Mouse (Mus musculus): Measurements from ENCODE around the gene Zfp651.

The Zfp651 gene

DNA sequence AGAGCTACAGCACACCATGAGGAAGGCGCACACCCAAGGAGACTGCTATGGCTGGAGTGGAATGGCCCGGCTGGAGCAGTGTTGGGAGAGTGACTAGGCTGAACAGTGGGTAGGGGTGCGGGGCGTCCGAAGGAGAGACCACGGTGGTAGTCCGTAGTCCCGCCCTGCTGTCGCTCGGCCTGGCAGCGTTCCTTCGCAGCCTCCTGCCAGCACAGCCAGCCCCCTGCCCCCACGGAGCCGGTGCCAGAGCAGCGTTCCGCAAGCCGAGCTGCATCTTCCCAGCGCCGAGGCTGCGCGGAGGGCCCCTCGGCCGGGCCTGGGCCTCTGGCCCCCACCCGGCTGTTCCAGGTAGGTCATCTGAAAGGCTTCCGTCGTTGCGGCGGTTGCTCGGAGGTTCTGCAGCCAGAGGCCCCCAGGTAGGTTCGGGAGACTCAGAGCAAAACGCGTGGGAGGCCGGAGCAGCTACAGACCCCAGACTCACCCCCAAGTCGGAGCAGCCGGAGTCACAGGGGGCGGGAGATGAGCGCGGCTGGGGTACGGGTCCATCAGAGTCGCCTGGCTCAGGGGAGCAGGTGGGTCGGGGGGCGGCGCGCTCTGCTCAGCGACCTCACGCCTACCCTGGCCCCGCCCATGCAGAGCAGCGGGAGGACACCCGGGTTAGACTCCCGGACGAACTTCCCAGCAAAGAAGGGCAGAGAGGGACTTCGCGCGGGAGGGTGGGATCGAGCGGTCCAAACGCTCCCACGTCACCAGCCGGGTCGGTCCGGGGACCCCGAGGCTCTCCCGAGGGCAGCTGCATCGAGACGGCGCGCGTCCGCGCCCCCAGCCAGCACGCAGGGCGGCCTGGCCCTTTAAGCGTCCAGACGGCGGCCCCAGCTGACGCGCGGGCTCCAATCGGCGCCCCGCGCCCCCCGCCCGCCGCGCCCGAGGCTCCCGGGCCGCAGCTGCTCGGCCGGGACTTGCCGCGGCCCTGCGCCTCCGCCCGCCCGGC lies at the start of gene Zfp651:
Gene Zfp651 (plus strand): TSS at position 240 of the 991 bp plus-strand sequence.
- DNase-seq = peak; percentile 77

DNA sequence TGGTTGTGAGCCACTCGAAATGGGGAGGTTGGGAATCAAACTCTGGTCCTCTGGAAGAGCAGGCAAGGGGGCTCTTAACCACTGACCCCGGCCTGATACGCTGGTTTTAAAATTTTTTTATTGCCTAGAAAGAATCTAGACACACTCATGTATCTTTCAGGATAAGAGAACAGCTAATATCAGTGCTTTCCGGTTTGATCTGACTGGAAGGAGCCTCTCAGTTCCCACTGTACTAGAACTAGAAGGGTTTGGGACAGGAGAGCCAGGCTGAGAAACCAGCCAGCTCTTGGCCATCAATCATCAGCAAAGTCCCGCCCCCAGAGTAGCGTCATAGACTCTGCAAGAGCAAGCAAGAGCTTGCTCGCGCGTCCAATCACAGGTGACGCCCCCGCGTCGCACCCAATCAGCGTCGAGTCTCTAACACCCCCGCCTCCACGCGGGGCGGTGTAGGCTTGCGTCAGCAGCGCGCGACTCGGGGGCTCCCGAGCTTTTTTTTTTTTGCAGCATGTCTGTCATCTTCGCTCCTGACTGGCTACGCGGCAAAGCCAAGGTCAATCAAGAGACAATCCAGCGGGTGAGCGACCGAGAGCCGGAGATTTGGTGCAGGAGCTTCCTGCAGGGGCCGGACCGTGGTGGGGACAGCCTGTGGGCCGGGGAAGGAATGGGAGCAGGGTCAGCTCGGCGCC lies 49.1 kb upstream of the Zfp651 start, which contains the start of gene Ss18l2:
Gene Ss18l2 (plus strand): TSS at position 432 of the 686 bp plus-strand sequence.
- DNase-seq = peak; percentile 99

- peak; percentile 53 for DNase-seq
Measured at GRCm38 (mm10) chr9:121710584-121710975, 48.5 kb upstream of the Zfp651 start.

- DNase-seq = no peak
Measured at GRCm38 (mm10) chr9:121717048-121717447, 42.1 kb upstream of the Zfp651 start.

DNA sequence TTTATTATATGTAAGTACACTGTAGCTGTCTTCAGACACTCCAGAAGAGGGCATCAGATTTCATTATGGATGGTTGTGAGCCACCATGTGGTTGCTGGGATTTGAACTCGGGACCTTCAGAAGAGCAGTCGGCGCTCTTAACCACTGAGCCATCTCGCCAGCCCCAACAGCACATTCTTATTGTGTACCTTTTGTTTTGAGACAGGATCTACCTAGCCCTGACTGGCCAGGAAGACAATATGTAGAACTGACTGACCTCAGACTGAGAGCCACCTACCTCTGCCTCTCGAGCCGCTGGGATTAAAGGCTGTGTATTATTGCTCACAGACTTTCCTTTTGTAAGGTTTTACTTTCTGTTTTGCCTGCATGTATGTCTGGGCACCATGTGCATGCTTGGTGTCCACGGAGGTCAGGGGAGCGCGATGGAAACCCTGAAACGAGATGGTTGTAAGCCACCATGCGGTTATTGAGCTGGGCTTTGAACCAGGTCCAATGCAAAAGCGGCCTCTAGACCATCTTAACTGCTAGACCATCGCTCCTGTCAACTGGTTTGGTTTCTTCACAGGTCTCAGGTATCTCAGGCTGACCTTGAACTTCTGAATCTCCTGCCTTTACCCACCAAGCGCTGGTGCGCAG lies 40.9 kb upstream of the Zfp651 start:
- no peak for DNase-seq

GRCm38 (mm10) chr9:121718792-121719318 lies 40.3 kb upstream of the Zfp651 start, which contains the start of gene Nktr:
TSS of gene Nktr (plus strand) at chr9:121719169.
- DNase-seq = peak; percentile 99

- peak; percentile 64 for DNase-seq
Measured at GRCm38 (mm10) chr9:121719347-121720331, 39.5 kb upstream of the Zfp651 start.

DNA sequence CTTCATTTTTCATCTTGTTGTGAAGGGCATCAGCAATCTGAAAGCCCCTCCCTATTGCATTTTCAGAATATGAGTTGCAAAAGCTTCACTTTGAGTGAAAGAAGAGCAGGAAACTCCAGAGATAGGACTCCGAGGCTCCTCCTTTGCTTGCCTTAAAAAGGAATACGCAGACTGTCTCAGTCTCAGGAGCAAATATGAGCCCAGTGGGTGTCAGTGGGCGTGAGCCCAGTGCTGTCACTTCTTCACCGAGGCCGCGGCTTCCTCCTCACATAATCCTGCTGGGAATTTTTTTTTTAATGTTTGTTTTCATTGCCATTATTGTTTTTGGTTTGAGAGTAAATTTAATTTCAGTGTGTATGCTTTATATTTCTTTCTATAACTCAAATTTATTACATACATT lies 18.6 kb upstream of the Zfp651 start:
- no peak for DNase-seq

- DNase-seq = no peak
Measured at GRCm38 (mm10) chr9:121741168-121741567, 18.0 kb upstream of the Zfp651 start.

- DNase-seq = no peak
Measured at GRCm38 (mm10) chr9:121744051-121744450, 15.1 kb upstream of the Zfp651 start.

DNA sequence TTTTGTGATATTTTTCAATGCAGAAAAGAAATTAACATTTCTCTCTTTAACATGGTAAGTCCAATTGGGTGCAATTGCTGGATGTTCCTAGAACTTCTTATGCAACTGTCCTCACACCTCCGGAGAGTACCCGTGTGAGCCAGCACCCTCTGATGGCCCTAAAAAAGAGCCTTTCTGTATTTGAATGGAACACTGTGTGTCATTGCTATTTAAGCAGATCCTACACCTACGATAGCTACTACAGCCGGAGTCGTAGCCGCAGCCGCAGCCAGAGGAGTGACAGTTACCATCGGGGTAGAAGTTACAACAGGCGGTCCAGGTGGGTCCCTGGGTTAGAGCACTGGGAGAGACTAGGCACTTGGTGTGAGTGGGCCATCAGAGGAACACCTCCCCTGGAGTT lies 6.4 kb upstream of the Zfp651 start:
- DNase-seq = no peak

DNA sequence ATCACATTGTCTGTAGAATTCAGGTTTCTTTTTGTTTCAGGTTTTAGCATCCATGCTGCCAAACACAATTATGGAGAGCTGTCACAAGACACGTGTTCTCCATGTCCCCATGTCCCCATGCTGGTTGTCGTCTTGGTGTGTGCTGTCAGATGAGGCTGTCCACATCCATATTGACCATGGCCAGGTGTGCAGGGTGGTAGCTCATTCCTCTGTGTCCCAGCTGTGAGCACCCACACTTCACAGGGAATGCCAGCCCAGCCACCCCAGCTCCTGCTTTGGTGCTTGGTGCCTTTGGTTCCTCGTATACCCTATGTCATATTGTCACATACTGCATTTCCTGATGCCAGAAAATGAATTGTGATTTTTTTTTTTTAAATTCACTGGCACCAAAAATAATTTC lies 4.5 kb upstream of the Zfp651 start:
- DNase-seq = no peak

GRCm38 (mm10) chr9:121756785-121757184 lies 2.3 kb upstream of the Zfp651 start:
- DNase-seq = no peak

DNA sequence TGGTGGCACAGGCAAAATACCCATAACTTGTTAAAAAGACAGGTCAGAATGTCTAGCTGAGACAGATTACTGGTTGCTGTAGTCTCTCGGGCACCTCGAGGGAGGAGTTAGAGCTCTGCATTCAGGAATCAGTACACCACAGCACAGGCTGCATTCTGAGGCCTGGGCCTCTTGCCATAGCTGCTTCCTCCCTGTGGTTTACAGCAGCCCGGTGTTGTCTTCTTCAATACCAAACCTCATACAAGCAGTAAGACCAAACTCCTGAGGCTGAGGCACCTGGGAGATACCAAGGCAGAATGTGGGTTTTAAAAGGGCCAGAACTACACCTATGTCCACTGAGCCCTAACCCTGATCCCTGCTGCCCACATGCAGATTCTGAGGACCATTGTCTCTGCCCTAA lies 1.7 kb upstream of the Zfp651 start:
- no peak for DNase-seq

- DNase-seq = no peak
Measured at GRCm38 (mm10) chr9:121757835-121758814, 1.0 kb upstream of the Zfp651 start.

- DNase-seq = peak; percentile 92
Measured at GRCm38 (mm10) chr9:121760271-121761090, 1.4 kb downstream of the Zfp651 start.

- DNase-seq = no peak
Measured at GRCm38 (mm10) chr9:121761091-121761665, 2.0 kb downstream of the Zfp651 start.

- no peak for DNase-seq
Measured at GRCm38 (mm10) chr9:121761787-121762186, 2.7 kb downstream of the Zfp651 start.

- no peak for DNase-seq
Measured at GRCm38 (mm10) chr9:121762248-121762647, 3.1 kb downstream of the Zfp651 start.

All from lung, postnatal 10 days (tissue).